In genomic region chr9:30591246-30591645, GRCm38 (mm10) we compare ENCODE assay signal across 14 mouse cellular contexts.
"Had no signal": no experiment of that assay in that cellular context is flagged by ENCODE, and none has a peak within 500 bp of the region (broad histone marks: within the 10 kb centered on the region; RNA-seq: fewer than 3 reads in every experiment).

No protein-coding gene starts in this region.

- H3K36me3 ChIP-seq: midbrain, embryonic 10.5 days; midbrain, embryonic 12.5 days; neural tube, embryonic 12.5 days had no signal

- H3K27ac ChIP-seq: midbrain, embryonic 10.5 days; midbrain, embryonic 12.5 days; neural tube, embryonic 12.5 days had no signal

- H3K4me3 ChIP-seq: midbrain, embryonic 10.5 days; midbrain, embryonic 12.5 days; myocyte; neural tube, embryonic 12.5 days had no signal

- DNase-seq: lung, adult 18-20 months; lung, embryonic 14.5 days; lung, postnatal 4 days; midbrain, embryonic 14.5 days; retina, postnatal 1 day; spleen, adult 18-20 months; thymus, adult 18-20 months; thymus, postnatal 14 days; thymus, postnatal 36 days had no signal

- H3K27me3 ChIP-seq: midbrain, embryonic 12.5 days; neural tube, embryonic 12.5 days had no signal

- H3K9ac ChIP-seq: lung, embryonic 14.5 days; midbrain, embryonic 12.5 days; neural tube, embryonic 12.5 days had no signal

- H3K9me3 ChIP-seq: midbrain, embryonic 10.5 days; midbrain, embryonic 12.5 days; neural tube, embryonic 12.5 days had no signal

- H3K4me2 ChIP-seq: lung, embryonic 14.5 days; midbrain, embryonic 12.5 days; neural tube, embryonic 12.5 days had no signal

- ATAC-seq: midbrain, embryonic 16.5 days had no signal
